Mouse (Mus musculus) midbrain, embryonic 14.5 days (tissue): ENCODE measurements around the gene 1700010I14Rik. TPM values are rescaled to one million over a fixed set of nuclear protein-coding genes. Genes with fewer than 3 reads are reported as not detected.
A peak's percentile ranks its signal among the peaks of the same experiment; 100 is the strongest.

Experiments
- ATAC-seq: fragments of 200-750 bp; cut with Nextera tagmentation; 2 replicates; pipeline ENCODE4 v1.8.0; 2017; ENCODE audit warnings: moderate number of reproducible peaks, moderate library complexity; ENCODE audit not compliant: low FRiP score, low TSS enrichment
- DNase-seq: peaks from one replicate; pipeline ENCODE4 v3.0.0-alpha.2; 2015
- H3K27ac ChIP-seq: fragments of 300-500 bp; sonication (generic); replicated peaks from 2 replicates; pipeline ENCODE4 v1.5.1; 2014; ENCODE audit warnings: mild to moderate bottlenecking, low read depth, low read length, moderate library complexity
- H3K27me3 ChIP-seq: fragments of 300-500 bp; sonication (generic); 2 replicates; pipeline ENCODE4 v1.6.1; 2014; ENCODE audit warnings: low read length, control low read depth, mixed read lengths; ENCODE audit not compliant: control insufficient read depth, insufficient read depth
- H3K36me3 ChIP-seq: fragments of 300-500 bp; sonication (generic); 2 replicates; pipeline ENCODE4 v1.6.1; 2014; ENCODE audit warnings: low read length, control low read depth; ENCODE audit not compliant: control insufficient read depth, insufficient read depth
- H3K4me1 ChIP-seq: fragments of 300-500 bp; sonication (generic); 2 replicates; pipeline ENCODE4 v1.6.1; 2014; ENCODE audit warnings: mild to moderate bottlenecking, antibody characterized with exemption, low read length, control low read depth; ENCODE audit not compliant: control insufficient read depth, insufficient read depth
- H3K4me2 ChIP-seq: fragments of 300-500 bp; sonication (generic); 2 replicates; pipeline ENCODE4 v1.6.1; 2014; ENCODE audit warnings: mild to moderate bottlenecking, low read length, moderate library complexity
- H3K4me3 ChIP-seq: fragments of 300-500 bp; sonication (generic); replicated peaks from 2 replicates; pipeline ENCODE4 v1.5.1; 2014; ENCODE audit warnings: low read depth, low read length
- H3K9ac ChIP-seq: fragments of 300-500 bp; sonication (generic); replicated peaks from 2 replicates; pipeline ENCODE4 v1.6.1; 2014; ENCODE audit warnings: mild to moderate bottlenecking, low read length, moderate library complexity
- H3K9me3 ChIP-seq: fragments of 300-500 bp; sonication (generic); 2 replicates; pipeline ENCODE4 v1.6.1; 2016; ENCODE audit warnings: low read length, control low read depth, mixed read lengths; ENCODE audit not compliant: control insufficient read depth
- WGBS: fragments of 180-500 bp; shearing (Covaris S2); extraction: QIAGEN DNeasy Blood & Tissue Kit; methylation state at CpG from one replicate; pipeline ENCODE4 v1.1.7; 2014; 5-methylcytosine and 5-hydroxymethylcytosine counted together
- polyA plus RNA-seq: library from polyadenylated mRNA; unstranded; fragments of >200 nt; fragmentation: Nextera tagmentation; extraction: Ambion mirVana; gene quantifications from 2 replicates; pipeline ENCODE4 v1.2.1, GENCODE M21; 2014

1700010I14Rik gene
- polyA plus RNA-seq, 1 experiment from 2014 or later: 2.7 TPM

DNA sequence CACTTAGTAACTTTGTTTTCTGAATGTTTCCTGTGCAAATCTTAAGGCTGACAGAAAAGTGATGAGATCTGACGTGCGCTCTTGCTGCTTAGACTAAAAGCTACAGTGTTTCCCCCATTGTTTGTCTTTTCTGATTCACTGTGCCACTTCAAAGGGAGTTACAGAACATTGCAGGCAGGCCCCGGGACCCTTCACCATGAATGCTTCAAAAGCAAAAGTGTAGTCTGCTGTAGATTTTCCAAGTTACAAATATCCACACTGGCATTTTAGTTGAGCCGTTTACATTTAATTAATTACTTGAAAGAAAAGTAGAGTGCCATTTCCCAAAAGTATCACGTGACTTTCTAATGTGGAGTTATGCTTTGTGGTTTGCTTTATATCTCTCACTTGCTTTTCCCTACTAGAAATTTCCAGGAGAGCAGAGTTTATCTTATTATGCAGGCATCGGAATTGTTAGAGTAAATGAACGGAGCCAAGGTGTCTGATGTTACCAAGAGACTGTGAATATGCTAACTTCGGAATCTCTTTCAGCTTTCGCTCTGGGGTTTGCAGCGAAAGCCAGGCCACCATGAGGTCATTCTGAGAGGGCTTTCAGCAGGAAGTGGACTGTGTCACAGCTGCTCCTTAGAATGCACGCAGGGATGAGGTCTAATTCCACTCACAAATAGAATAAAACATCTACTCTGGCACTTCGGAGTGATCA is 15.8 kb upstream of the 1700010I14Rik start:
- WGBS: 11% methylated on average over 12 of the region's 12 CpGs
- Histone ChIP-seq H3K4me1 (peaks cover 6% of the 10 kb centered on the region; the same call in 1 of the 2 replicates), H3K9me3 (no peaks in the 10 kb centered on the region), H3K27me3 (no peaks in the 10 kb centered on the region), H3K4me2 (no peak overlapping the region), H3K27ac (no peak overlapping the region), H3K9ac (no peak overlapping the region), H3K36me3 (peaks cover 40% of the 10 kb centered on the region), H3K4me3 (no peak overlapping the region)
- ATAC-seq: no peak
- DNase-seq: peak; percentile 37

DNA sequence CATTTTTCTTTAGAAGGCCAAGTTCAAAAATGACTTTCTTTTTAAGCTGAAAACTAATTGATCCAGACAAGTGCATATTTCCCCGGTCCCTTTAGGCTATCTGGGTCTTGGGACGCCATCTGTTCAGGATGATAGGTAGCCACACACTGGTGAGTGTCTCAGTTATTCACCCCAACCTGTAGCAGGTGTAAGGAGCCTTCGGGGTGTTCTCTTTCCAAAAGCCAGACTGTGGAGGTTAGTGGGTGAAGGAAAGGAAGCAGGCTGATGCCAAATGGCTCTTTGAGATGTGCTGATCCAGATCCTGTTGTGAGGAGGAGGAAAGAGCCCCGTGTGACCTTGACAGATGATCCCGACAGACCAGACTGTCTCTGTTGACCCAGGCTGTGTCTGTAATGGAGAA is 14.8 kb upstream of the 1700010I14Rik start:
- no peak overlapping the region for H3K4me2 ChIP-seq
- H3K4me3 ChIP-seq: no peak overlapping the region
- no peaks in the 10 kb centered on the region for H3K9me3 ChIP-seq
- H3K4me1 ChIP-seq: peaks cover 6% of the 10 kb centered on the region; the same call in 1 of the 2 replicates
- H3K36me3 ChIP-seq: peaks cover 36% of the 10 kb centered on the region
- ATAC-seq (no peak), DNase-seq (no peak)
- 64% methylated on average over 5 of the region's 5 CpGs for WGBS
- H3K27ac ChIP-seq: no peak overlapping the region
- H3K27me3 ChIP-seq: no peaks in the 10 kb centered on the region
- no peak overlapping the region for H3K9ac ChIP-seq

DNA sequence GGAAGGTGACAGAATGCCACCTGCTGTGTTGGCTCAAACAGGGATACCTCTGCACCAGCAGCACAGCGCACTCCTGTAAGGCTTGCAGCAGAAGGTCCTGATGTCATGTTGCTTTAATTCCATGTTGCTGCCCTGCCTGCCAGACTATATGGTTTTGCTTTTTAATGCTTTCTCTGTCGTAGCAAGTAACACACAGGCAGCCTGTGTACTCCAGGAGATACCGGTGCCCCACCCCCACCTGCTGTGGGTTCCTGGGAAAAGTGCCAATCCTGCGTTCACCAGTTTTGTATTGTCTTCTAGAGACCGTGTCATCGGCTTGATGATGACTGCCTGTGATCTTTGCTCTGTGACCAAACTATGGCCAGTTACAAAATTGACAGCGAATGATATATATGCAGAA is 13.7 kb upstream of the 1700010I14Rik start:
- Histone ChIP-seq H3K4me2 (no peak overlapping the region), H3K4me3 (no peak overlapping the region), H3K27me3 (no peaks in the 10 kb centered on the region), H3K36me3 (peaks cover 34% of the 10 kb centered on the region), H3K4me1 (peaks cover 6% of the 10 kb centered on the region; the same call in 1 of the 2 replicates), H3K9ac (no peak overlapping the region), H3K27ac (no peak overlapping the region), H3K9me3 (no peaks in the 10 kb centered on the region)
- no peak for ATAC-seq
- peak; percentile 42 for DNase-seq
- 34% methylated on average over 7 of the region's 7 CpGs for WGBS

DNA sequence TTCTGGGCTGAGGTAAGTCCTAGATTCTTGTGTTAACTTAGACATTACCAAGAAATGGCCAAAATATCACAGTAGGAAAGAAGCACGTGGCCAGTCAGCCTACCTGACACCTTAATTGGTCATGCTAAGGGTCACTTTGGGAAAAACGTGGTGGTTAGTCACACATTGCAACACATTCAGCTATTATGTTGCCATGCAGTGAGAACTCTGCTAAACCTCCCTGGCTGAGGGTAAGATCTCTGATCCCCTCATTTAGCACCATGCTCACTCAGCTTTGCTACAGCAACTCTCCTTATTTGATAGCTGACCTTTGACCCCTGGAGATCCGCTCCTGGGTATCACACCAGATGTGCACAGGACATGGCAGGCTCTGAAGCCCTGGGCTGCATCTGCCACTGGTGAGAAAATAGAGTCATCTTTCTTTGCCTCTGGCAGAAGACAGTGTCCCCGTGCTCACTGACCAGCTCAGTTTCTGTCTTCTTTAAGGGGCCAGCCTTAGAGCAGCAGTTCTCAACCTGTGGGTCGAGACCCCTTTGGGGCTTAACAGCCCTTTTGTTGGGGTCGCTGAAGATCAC is 13.2 kb upstream of the 1700010I14Rik start:
- H3K27me3 ChIP-seq: no peaks in the 10 kb centered on the region
- H3K27ac ChIP-seq: no peak overlapping the region
- no peak overlapping the region for H3K9ac ChIP-seq
- no peak overlapping the region for H3K4me2 ChIP-seq
- H3K9me3 ChIP-seq: no peaks in the 10 kb centered on the region
- H3K4me3 ChIP-seq: no peak overlapping the region
- DNase-seq (no peak), ATAC-seq (no peak)
- peaks cover 34% of the 10 kb centered on the region for H3K36me3 ChIP-seq
- H3K4me1 ChIP-seq: peaks cover 6% of the 10 kb centered on the region; the same call in 1 of the 2 replicates
- 22% methylated on average over 6 of the region's 6 CpGs for WGBS

DNA sequence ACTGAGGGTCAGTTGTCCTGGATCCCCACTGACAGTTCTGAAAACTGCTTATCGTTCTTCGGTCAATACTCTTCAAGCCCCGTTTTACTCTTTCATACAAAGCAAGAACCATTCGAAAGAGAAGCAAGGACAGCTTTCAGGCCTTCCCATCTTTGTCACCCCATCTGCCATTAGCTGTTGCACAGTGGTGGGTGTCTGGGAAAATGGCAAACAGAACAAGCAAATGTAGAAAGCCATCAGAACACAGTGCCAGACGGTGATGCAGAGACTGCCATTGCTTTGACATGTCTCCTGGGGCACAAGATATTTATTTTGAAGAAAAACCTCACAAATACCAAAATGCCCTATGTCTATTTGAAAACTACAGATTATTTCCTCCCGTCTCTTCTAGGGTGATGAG is 11.4 kb upstream of the 1700010I14Rik start:
- Histone ChIP-seq H3K4me2 (no peak overlapping the region), H3K27me3 (no peaks in the 10 kb centered on the region), H3K27ac (no peak overlapping the region), H3K4me1 (peaks cover 6% of the 10 kb centered on the region; the same call in 1 of the 2 replicates), H3K9ac (no peak overlapping the region), H3K36me3 (peaks cover 45% of the 10 kb centered on the region), H3K4me3 (no peak overlapping the region), H3K9me3 (no peaks in the 10 kb centered on the region)
- no peak for DNase-seq
- 92% methylated on average over 6 of the region's 6 CpGs for WGBS
- ATAC-seq: no peak

DNA sequence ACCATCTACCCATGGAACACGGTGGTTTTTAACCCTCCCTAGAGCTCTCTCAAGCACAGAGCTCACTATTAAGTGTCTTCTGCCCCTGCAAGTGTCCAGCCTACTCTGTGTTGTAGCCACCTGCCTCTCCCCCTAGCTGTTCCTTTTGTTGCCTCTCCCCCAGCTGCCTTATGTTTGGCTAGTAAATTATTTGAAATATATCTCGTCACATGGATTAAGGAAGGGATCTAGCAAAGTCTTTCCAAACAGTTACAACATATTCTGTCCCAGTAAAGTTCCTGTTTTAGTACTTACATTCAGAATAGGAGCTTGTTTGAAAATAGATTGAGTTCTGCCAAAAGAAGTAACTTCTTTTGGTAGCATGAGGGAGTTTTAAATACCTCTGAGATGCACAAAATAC is 10.9 kb upstream of the 1700010I14Rik start:
- H3K4me2 ChIP-seq: no peak overlapping the region
- H3K27me3 ChIP-seq: no peaks in the 10 kb centered on the region
- 90% methylated on average over 2 of the region's 2 CpGs for WGBS
- H3K9me3 ChIP-seq: no peaks in the 10 kb centered on the region
- no peak overlapping the region for H3K27ac ChIP-seq
- H3K9ac ChIP-seq: no peak overlapping the region
- no peak overlapping the region for H3K4me3 ChIP-seq
- no peak for ATAC-seq
- H3K4me1 ChIP-seq: peaks cover 6% of the 10 kb centered on the region; the same call in 1 of the 2 replicates
- peaks cover 50% of the 10 kb centered on the region for H3K36me3 ChIP-seq
- DNase-seq: no peak

DNA sequence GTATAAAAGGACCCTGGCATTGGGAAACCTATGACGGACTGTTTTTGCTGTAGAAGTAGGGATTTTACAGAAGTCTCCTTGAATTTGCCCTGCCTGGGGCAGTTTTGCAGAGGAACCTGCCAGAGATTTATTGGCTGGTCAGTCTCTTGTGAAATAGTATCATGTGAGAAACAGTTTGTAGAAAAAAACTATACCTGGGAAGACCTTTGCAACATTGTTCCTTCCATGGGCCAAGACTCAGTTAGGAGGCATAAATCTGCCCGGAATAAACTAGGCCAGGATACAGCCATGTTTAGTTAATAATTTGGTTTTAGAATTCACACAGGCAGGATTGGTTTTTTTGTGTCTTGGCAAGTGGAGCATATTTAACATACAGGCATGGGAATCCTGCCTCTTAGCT is 4.6 kb upstream of the 1700010I14Rik start:
- DNase-seq (no peak), ATAC-seq (no peak)
- H3K9me3 ChIP-seq: no peaks in the 10 kb centered on the region
- 82% methylated on average over 2 of the region's 2 CpGs for WGBS
- H3K4me1 ChIP-seq: peaks cover 3% of the 10 kb centered on the region
- H3K4me2 ChIP-seq: no peak overlapping the region
- H3K27me3 ChIP-seq: no peaks in the 10 kb centered on the region
- H3K9ac ChIP-seq: no peak overlapping the region
- H3K27ac ChIP-seq: no peak overlapping the region
- peaks cover 47% of the 10 kb centered on the region for H3K36me3 ChIP-seq
- H3K4me3 ChIP-seq: no peak overlapping the region

DNA sequence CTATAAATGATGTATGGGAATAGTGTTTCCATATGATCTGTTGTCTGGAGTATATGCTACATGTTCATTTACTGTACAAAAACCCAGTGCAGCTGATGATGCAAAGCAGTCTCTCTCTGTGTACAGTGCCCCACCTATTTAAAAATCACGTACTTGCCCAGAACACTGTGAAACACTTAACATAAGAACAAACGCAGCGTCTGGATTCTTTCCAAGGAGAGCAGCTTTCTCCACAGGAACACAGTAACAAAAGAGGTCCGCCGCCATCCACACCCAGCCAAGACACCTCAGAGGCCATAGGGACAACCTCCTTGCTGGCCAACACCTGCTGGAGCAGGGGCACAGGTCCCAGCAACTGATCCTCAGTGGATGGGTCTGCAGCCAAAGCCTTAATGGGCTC is 2.4 kb upstream of the 1700010I14Rik start:
- no peaks in the 10 kb centered on the region for H3K27me3 ChIP-seq
- no peak overlapping the region for H3K9ac ChIP-seq
- ATAC-seq (no peak), DNase-seq (no peak)
- peaks cover 10% of the 10 kb centered on the region for H3K4me1 ChIP-seq
- H3K4me2 ChIP-seq: no peak overlapping the region
- 59% methylated on average over 5 of the region's 5 CpGs for WGBS
- peaks cover 30% of the 10 kb centered on the region for H3K36me3 ChIP-seq
- H3K27ac ChIP-seq: no peak overlapping the region
- no peaks in the 10 kb centered on the region for H3K9me3 ChIP-seq
- no peak overlapping the region for H3K4me3 ChIP-seq

DNA sequence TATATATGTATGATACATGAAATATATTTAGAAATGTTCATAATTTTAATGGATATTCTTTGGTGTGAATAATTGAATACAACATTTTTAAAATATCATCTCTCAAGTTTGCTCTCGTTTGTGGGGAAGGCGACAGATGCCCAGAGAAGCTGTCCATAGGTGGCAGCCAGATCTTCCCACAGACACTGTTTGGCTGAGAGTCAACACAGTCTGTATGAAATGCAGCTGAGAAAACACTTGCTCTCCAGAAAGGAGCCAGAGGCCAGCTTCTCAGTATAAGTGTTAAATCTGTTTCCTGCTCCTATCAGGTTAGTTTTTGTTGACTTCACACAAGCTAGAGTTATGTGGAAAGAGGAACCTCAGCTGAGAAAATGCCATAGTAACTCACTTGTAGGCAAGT is 1.6 kb upstream of the 1700010I14Rik start:
- no peak for ATAC-seq
- WGBS: 89% methylated on average over 2 of the region's 2 CpGs
- Histone ChIP-seq H3K36me3 (peaks cover 21% of the 10 kb centered on the region), H3K27me3 (no peaks in the 10 kb centered on the region), H3K4me2 (no peak overlapping the region), H3K4me1 (peaks cover 10% of the 10 kb centered on the region), H3K4me3 (no peak overlapping the region), H3K9me3 (no peaks in the 10 kb centered on the region), H3K9ac (no peak overlapping the region), H3K27ac (no peak overlapping the region)
- no peak for DNase-seq
